Mouse (Mus musculus) limb, embryonic 11.5 days (tissue): ENCODE measurements around the gene Carns1. TPM values are rescaled to one million over a fixed set of nuclear protein-coding genes. Genes with fewer than 3 reads are reported as not detected.
A peak's percentile ranks its signal among the peaks of the same experiment; 100 is the strongest.
"Not testable (repeated sequence)": the region's sequence is repeated elsewhere in the genome, so short reads cannot be mapped to it uniquely, and the experiment has no call there.

Experiments used
- ATAC-seq: fragments of 200-750 bp; cut with Nextera tagmentation; 2 replicates; pipeline ENCODE4 v1.8.0; 2017; ENCODE audit warnings: low read depth; ENCODE audit not compliant: insufficient number of reproducible peaks, low FRiP score, low TSS enrichment
- DNase-seq: peaks from one replicate; pipeline ENCODE4 v3.0.0-alpha.2; 2015; ENCODE audit warnings: low spot score
- H3K27ac ChIP-seq: fragments of 300-500 bp; sonication (generic); replicated peaks from 2 replicates; pipeline ENCODE4 v1.5.1; 2014; ENCODE audit warnings: low read depth, mild to moderate bottlenecking, low read length
- H3K27me3 ChIP-seq: fragments of 300-500 bp; sonication (generic); 2 replicates; pipeline ENCODE4 v1.6.1; 2014; ENCODE audit warnings: mild to moderate bottlenecking, low read length, mixed read lengths; ENCODE audit not compliant: control insufficient read depth, insufficient read depth
- H3K36me3 ChIP-seq: fragments of 300-500 bp; sonication (generic); 2 replicates; pipeline ENCODE4 v1.6.1; 2014; ENCODE audit warnings: mild to moderate bottlenecking, low read length, moderate library complexity, mixed read lengths; ENCODE audit not compliant: control insufficient read depth, insufficient read depth
- H3K4me1 ChIP-seq: fragments of 300-500 bp; sonication (generic); 2 replicates; pipeline ENCODE4 v1.6.1; 2014; ENCODE audit warnings: low read length, mixed read lengths; ENCODE audit not compliant: control insufficient read depth, insufficient read depth
- H3K4me2 ChIP-seq: fragments of 300-500 bp; sonication (generic); 2 replicates; pipeline ENCODE4 v1.6.1; 2014; ENCODE audit warnings: low read depth, mild to moderate bottlenecking, moderate library complexity; ENCODE audit not compliant: severe bottlenecking
- H3K4me3 ChIP-seq: fragments of 300-500 bp; sonication (generic); 2 replicates; pipeline ENCODE4 v1.5.1; 2014; ENCODE audit warnings: low read depth, low read length
- H3K9ac ChIP-seq: fragments of 300-500 bp; sonication (generic); 2 replicates; pipeline ENCODE4 v1.6.1; 2014; ENCODE audit warnings: mild to moderate bottlenecking, low read length
- H3K9me3 ChIP-seq: fragments of 300-500 bp; sonication (generic); 2 replicates; pipeline ENCODE4 v1.6.1; 2016; ENCODE audit warnings: low read length; ENCODE audit not compliant: control insufficient read depth
- WGBS: fragments of 180-500 bp; shearing (Covaris S2); extraction: QIAGEN DNeasy Blood & Tissue Kit; methylation state at CpG from one replicate; pipeline ENCODE4 v1.1.7; 2014; 5-methylcytosine and 5-hydroxymethylcytosine counted together
- polyA plus RNA-seq: library from polyadenylated mRNA; unstranded; fragments of >200 nt; fragmentation: Nextera tagmentation; extraction: Ambion mirVana; gene quantifications from 2 replicates; pipeline ENCODE4 v1.2.1, GENCODE M21; 2014

The Carns1 gene
- polyA plus RNA-seq, 1 experiment from 2014 or later: 2.1 TPM

GRCm38 (mm10) chr19:4130106-4130505 is 45.2 kb downstream of the Carns1 start:
- Histone ChIP-seq H3K4me2 (no peak overlapping the region), H3K9me3 (no peaks in the 10 kb centered on the region), H3K4me3 (no peak overlapping the region), H3K36me3 (peaks cover 13% of the 10 kb centered on the region), H3K4me1 (peaks cover 7% of the 10 kb centered on the region), H3K9ac (no peak overlapping the region), H3K27me3 (no peaks in the 10 kb centered on the region), H3K27ac (no peak overlapping the region)
- 91% methylated on average over 4 of the region's 4 CpGs for WGBS
- ATAC-seq (no peak), DNase-seq (no peak)

- Histone ChIP-seq H3K9me3 (no peaks in the 10 kb centered on the region), H3K4me1 (peaks cover 9% of the 10 kb centered on the region), H3K27ac (no peak overlapping the region), H3K4me2 (no peak overlapping the region), H3K36me3 (peaks cover 13% of the 10 kb centered on the region), H3K27me3 (no peaks in the 10 kb centered on the region), H3K4me3 (no peak overlapping the region), H3K9ac (no peak overlapping the region)
- ATAC-seq (no peak), DNase-seq (no peak)
- WGBS: 92% methylated on average over 7 of the region's 7 CpGs
Observed at GRCm38 (mm10) chr19:4129462-4129861, 45.8 kb downstream of the Carns1 start.

GRCm38 (mm10) chr19:4126759-4127495 is 48.4 kb downstream of the Carns1 start:
- WGBS: 55% methylated on average over 7 of the region's 7 CpGs
- H3K4me1 ChIP-seq: peaks cover 11% of the 10 kb centered on the region
- peak overlapping the region; percentile 71 for H3K9ac ChIP-seq
- ATAC-seq: no peak
- H3K4me3 ChIP-seq: peak overlapping the region; percentile 60
- H3K27me3 ChIP-seq: no peaks in the 10 kb centered on the region
- H3K27ac ChIP-seq: no peak overlapping the region
- H3K36me3 ChIP-seq: peaks cover 8% of the 10 kb centered on the region
- H3K4me2 ChIP-seq: peak overlapping the region; percentile 65
- H3K9me3 ChIP-seq: no peaks in the 10 kb centered on the region
- peak; percentile 25 for DNase-seq

GRCm38 (mm10) chr19:4125741-4126696 is 49.3 kb downstream of the Carns1 start, which contains the start of gene Aip:
Gene Aip, minus strand, starts transcription at chr19:4125858.
- peak; percentile 92 for ATAC-seq
- Histone ChIP-seq H3K4me2 (peak within 1 kb of the TSS; percentile 65), H3K36me3 (peaks cover 5% of the 10 kb centered on the region; the same call in 1 of the 2 replicates), H3K9me3 (no peaks in the 10 kb centered on the region), H3K4me1 (peaks cover 12% of the 10 kb centered on the region), H3K4me3 (peak within 1 kb of the TSS; percentile 60), H3K27me3 (no peaks in the 10 kb centered on the region), H3K9ac (peak within 1 kb of the TSS; percentile 71), H3K27ac (no peak within 1 kb of the TSS)
- under 1% methylated on average over 45 of the region's 64 CpGs for WGBS
- peak; percentile 99 for DNase-seq

GRCm38 (mm10) chr19:4125268-4125667 is 50.0 kb downstream of the Carns1 start:
- ATAC-seq: peak; percentile 10; the same call in 1 of the 2 replicates
- not testable (repeated sequence) for H3K27ac ChIP-seq, H3K36me3 ChIP-seq, H3K9me3 ChIP-seq, H3K27me3 ChIP-seq, DNase-seq, H3K9ac ChIP-seq
- WGBS: 22% methylated on average over 4 of the region's 4 CpGs
- peaks cover 15% of the 10 kb centered on the region for H3K4me1 ChIP-seq
- H3K4me2 ChIP-seq: peak overlapping the region; percentile 65
- peak overlapping the region; percentile 60 for H3K4me3 ChIP-seq

GRCm38 (mm10) chr19:4124432-4124831 is 50.8 kb downstream of the Carns1 start:
- 79% methylated on average over 4 of the region's 4 CpGs for WGBS
- Histone ChIP-seq H3K4me3 (no peak overlapping the region), H3K27ac (no peak overlapping the region), H3K36me3 (peaks cover 5% of the 10 kb centered on the region; the same call in 1 of the 2 replicates), H3K4me2 (no peak overlapping the region), H3K4me1 (peaks cover 15% of the 10 kb centered on the region), H3K9me3 (no peaks in the 10 kb centered on the region), H3K9ac (0 out of 2 replicates have a peak overlapping the region, but pooled peaks have one; percentile 34), H3K27me3 (no peaks in the 10 kb centered on the region)
- ATAC-seq (no peak), DNase-seq (no peak)

- H3K4me3 ChIP-seq: no peak overlapping the region
- ATAC-seq (no peak), DNase-seq (no peak)
- H3K9ac ChIP-seq: no peak overlapping the region
- H3K27me3 ChIP-seq: no peaks in the 10 kb centered on the region
- no peaks in the 10 kb centered on the region for H3K9me3 ChIP-seq
- 88% methylated on average over 7 of the region's 7 CpGs for WGBS
- H3K4me1 ChIP-seq: peaks cover 15% of the 10 kb centered on the region
- no peak overlapping the region for H3K4me2 ChIP-seq
- H3K27ac ChIP-seq: no peak overlapping the region
- peaks cover 4% of the 10 kb centered on the region; the same call in 1 of the 2 replicates for H3K36me3 ChIP-seq
Observed at GRCm38 (mm10) chr19:4122411-4123370, 52.6 kb downstream of the Carns1 start.
